Mouse (Mus musculus) kidney, embryonic 14.5 days (tissue): ENCODE data around the gene Lce3f. TPM values are rescaled to one million over a fixed set of nuclear protein-coding genes. Genes with fewer than 3 reads are reported as not detected.

Experiments
- polyA plus RNA-seq: library from polyadenylated mRNA; unstranded; fragments of >200 nt; fragmentation: Nextera tagmentation; extraction: Ambion mirVana; gene quantifications from 2 replicates; pipeline ENCODE4 v1.2.1, GENCODE M21; 2014

The Lce3f gene
- polyA plus RNA-seq, 1 experiment from 2014 or later, result not detected

Other genes with a start within 250 kb of the Lce3f start
- gene Lce1g, start 239.9 kb upstream of the Lce3f start, polyA plus RNA-seq, result not detected in 2 replicates
- not detected in 2 replicates for gene Lce1h, start 227.2 kb upstream of the Lce3f start, polyA plus RNA-seq
- gene Lce1i, start 213.3 kb upstream of the Lce3f start, polyA plus RNA-seq, result not detected in 2 replicates
- gene Lce1j, start 201.7 kb upstream of the Lce3f start, polyA plus RNA-seq, result not detected in 2 replicates
- gene Lce1k, start 184.3 kb upstream of the Lce3f start, polyA plus RNA-seq, result not detected in 2 replicates
- not detected in 2 replicates for gene Kprp, start 165.0 kb upstream of the Lce3f start, polyA plus RNA-seq
- gene Lce1l, start 140.9 kb upstream of the Lce3f start, polyA plus RNA-seq, result not detected in 2 replicates
- gene 2310050C09Rik, start 122.0 kb upstream of the Lce3f start, polyA plus RNA-seq, result not detected in 2 replicates
- not detected in 2 replicates for gene Lce3a, start 66.0 kb upstream of the Lce3f start, polyA plus RNA-seq
- gene Lce3b, start 59.2 kb upstream of the Lce3f start, polyA plus RNA-seq, result not detected in 2 replicates
- not detected in 2 replicates for gene Lce3c, start 47.7 kb upstream of the Lce3f start, polyA plus RNA-seq
- gene Lce3d, start 34.8 kb upstream of the Lce3f start, polyA plus RNA-seq, result not detected in 2 replicates
- gene Lce3e, start 25.2 kb upstream of the Lce3f start, polyA plus RNA-seq, result not detected in 2 replicates
- 0.64 and 0.67 TPM in 2 replicates for gene Crct1, start 23.5 kb downstream of the Lce3f start, polyA plus RNA-seq
- gene Lce1m, start 26.8 kb downstream of the Lce3f start, polyA plus RNA-seq, result not detected in 2 replicates
- gene Gm4858, start 76.6 kb downstream of the Lce3f start, polyA plus RNA-seq, result not detected in 2 replicates
- not detected in 2 replicates for gene Crnn, start 152.6 kb downstream of the Lce3f start, polyA plus RNA-seq
- not detected in 2 replicates for gene Flg2, start 205.1 kb downstream of the Lce3f start, polyA plus RNA-seq